Comparison of ENCODE assay signal across 10 mouse cellular contexts in the genomic region with DNA sequence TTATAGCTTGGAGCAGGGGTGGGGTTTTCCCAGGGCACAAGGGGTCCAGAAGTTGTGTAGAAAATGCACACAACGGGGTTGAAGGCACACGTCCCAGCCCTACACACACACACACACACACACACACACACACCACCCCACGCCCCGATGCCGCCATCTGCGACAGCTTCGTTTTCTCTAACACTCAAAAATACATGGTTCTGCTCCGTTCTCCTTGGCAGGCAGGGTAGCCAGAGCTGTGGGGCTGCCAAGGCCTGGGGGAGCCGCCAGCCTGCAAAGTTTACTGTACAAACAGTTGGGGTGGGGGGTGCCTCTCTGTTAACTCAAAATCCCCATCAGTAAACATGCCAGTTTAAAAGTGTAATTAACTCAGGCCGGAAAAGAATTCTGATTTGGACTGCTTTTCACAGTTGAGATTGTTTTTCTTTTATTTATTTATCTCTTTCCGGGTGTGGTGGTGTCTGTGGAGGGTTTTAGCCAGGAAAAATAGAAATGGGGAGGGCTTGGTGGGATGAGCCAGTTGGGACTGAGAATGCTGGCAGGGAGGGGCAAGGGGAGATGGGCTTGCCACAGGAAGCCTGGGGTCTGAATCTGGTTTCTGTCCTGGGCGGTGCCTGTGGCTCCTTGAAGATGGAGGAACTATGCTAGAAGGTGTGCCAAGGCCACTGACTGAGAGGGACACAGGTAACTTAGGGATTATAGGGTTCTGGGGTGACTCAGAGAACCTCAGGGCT.
DNase-seq lines count a peak whose midpoint lies in the region; ATAC-seq and TF ChIP-seq lines count a peak whose summit lies in the region.
"Had no signal": no experiment of that assay in that cellular context is flagged by ENCODE, and none has a peak within 500 bp of the region (broad histone marks: within the 10 kb centered on the region; RNA-seq: fewer than 3 reads in every experiment).

No protein-coding gene starts in this region.

- peaks cover 7% of the 10 kb centered on the region; the same call in 1 of the 2 replicates for H3K36me3 ChIP-seq in lung, embryonic 15.5 days
- H3K36me3 ChIP-seq in forebrain, embryonic 16.5 days (ENCODE audit: control insufficient read depth, insufficient read depth), result no peaks in the 10 kb centered on the region
- H3K36me3 ChIP-seq: G1E had no signal

- no peak overlapping the region for H3K9ac ChIP-seq in lung, embryonic 15.5 days
- no peak overlapping the region for H3K9ac ChIP-seq in forebrain, embryonic 16.5 days (replicated peaks; ENCODE audit: low read depth, low read length)

- peak; percentile 40; the same call in 1 of the 2 replicates for ATAC-seq in lung, embryonic 15.5 days (ENCODE audit: borderline replicate concordance, extremely low read depth, low FRiP score, low TSS enrichment)
- peak; percentile 73 for ATAC-seq in forebrain, embryonic 16.5 days

- no peak for TF ChIP-seq POLR2A in cerebellum, adult 2 months (IDR thresholded peaks at IDR 0.05; ENCODE audit: borderline replicate concordance, insufficient read depth, low read length)

- H3K27me3 ChIP-seq in lung, embryonic 15.5 days, result no peaks in the 10 kb centered on the region
- H3K27me3 ChIP-seq in forebrain, embryonic 16.5 days (replicated peaks; ENCODE audit: control insufficient read depth, insufficient read depth, low read length), result no peaks in the 10 kb centered on the region
- H3K27me3 ChIP-seq in cerebellum, adult 2 months (ENCODE audit: control insufficient read depth, insufficient read depth, low read length), result no peaks in the 10 kb centered on the region

- DNase-seq in lung, adult 18-20 months, result no peak
- DNase-seq in layer of hippocampus, postnatal 36 days, result peak; percentile 77 to 81
- DNase-seq in right cerebral cortex, postnatal 36 days (ENCODE audit: low spot score in 2 of 2), result peak; percentile 45 to 50
- DNase-seq in cerebellum, adult 11 months, result no peak
- no peak for DNase-seq in cerebellum, adult 2 months
- no peak for DNase-seq in adrenal gland, adult 18-20 months (ENCODE audit: low spot score in 2 of 2)

- 32% methylated on average over 12 of the region's 12 CpGs for WGBS in lung, embryonic 15.5 days
- WGBS in forebrain, embryonic 16.5 days, result 44% methylated on average over 12 of the region's 12 CpGs
- WGBS in cerebellum, adult 2 months, result 46% methylated on average over 12 of the region's 12 CpGs

- H3K9me3 ChIP-seq in lung, embryonic 15.5 days, result no peaks in the 10 kb centered on the region
- no peaks in the 10 kb centered on the region for H3K9me3 ChIP-seq in forebrain, embryonic 16.5 days (ENCODE audit: control insufficient read depth, low read length)

- H3K4me1 ChIP-seq in lung, embryonic 15.5 days, result peaks cover 38% of the 10 kb centered on the region
- H3K4me1 ChIP-seq in forebrain, embryonic 16.5 days (replicated peaks; ENCODE audit: control insufficient read depth, insufficient read depth, low read length), result peaks cover 42% of the 10 kb centered on the region
- peaks cover 10% of the 10 kb centered on the region; the same call in 1 of the 2 replicates for H3K4me1 ChIP-seq in cerebellum, adult 2 months (ENCODE audit: control insufficient read depth, insufficient read depth, low read length)

- no peak for TF ChIP-seq CTCF in cerebellum, adult 2 months (IDR thresholded peaks at IDR 0.05; ENCODE audit: borderline replicate concordance, insufficient read depth, low read depth, low read length)

- no peak overlapping the region for H3K4me3 ChIP-seq in lung, embryonic 15.5 days
- no peak overlapping the region for H3K4me3 ChIP-seq in forebrain, embryonic 16.5 days (replicated peaks; ENCODE audit: low read length)
- no peak overlapping the region for H3K4me3 ChIP-seq in cerebellum, adult 2 months (replicated peaks; ENCODE audit: insufficient read depth, low read depth, low read length)

- H3K27ac ChIP-seq in lung, embryonic 15.5 days, result peak overlapping the region; percentile 77
- no peak overlapping the region for H3K27ac ChIP-seq in forebrain, embryonic 16.5 days (ENCODE audit: low read length)
- no peak overlapping the region for H3K27ac ChIP-seq in cerebellum, adult 2 months (ENCODE audit: insufficient read depth, low read length)
- H3K27ac ChIP-seq: kidney, postnatal 0 days had no signal

- no peak overlapping the region for H3K4me2 ChIP-seq in lung, embryonic 15.5 days
- H3K4me2 ChIP-seq in forebrain, embryonic 16.5 days (ENCODE audit: low read length), result no peak overlapping the region

Comparison
In these comparisons a context has a peak if more than half of its experiments do, and no peak if none do; other contexts are left out.
1. DNase-seq: peak in layer of hippocampus, postnatal 36 days (2 of 2) and right cerebral cortex, postnatal 36 days (2 of 2); none in lung, adult 18-20 months (0 of 2), cerebellum, adult 11 months (single experiment), cerebellum, adult 2 months (0 of 2) and adrenal gland, adult 18-20 months (0 of 2).